Mouse (Mus musculus): ENCODE measurements around the gene Gys1. TPM values are rescaled to one million over a fixed set of nuclear protein-coding genes. Genes with fewer than 3 reads are reported as not detected.

The Gys1 gene
- polyA plus RNA-seq, 1 experiment from 2014 or later = 111 TPM

- no peak overlapping the region for H3K27ac ChIP-seq
- no peak overlapping the region for H3K4me2 ChIP-seq
- H3K36me3 ChIP-seq = peaks cover 23% of the 10 kb centered on the region
- H3K27me3 ChIP-seq = peaks cover 80% of the 10 kb centered on the region
- ATAC-seq (replicated peaks; ENCODE audit: insufficient number of reproducible peaks, insufficient read depth, low FRiP score, low read depth) = no peak
- 6% methylated on average over 13 of the region's 13 CpGs for WGBS
- peaks cover 33% of the 10 kb centered on the region for H3K4me1 ChIP-seq (replicated peaks)
- no peak overlapping the region for H3K9ac ChIP-seq
- H3K4me3 ChIP-seq = no peak overlapping the region
- H3K9me3 ChIP-seq (replicated peaks) = no peaks in the 10 kb centered on the region
These were observed 16.6 kb upstream of the Gys1 start for GRCm38 (mm10) chr7:45417962-45418492.

GRCm38 (mm10) chr7:45419859-45420614 is 14.6 kb upstream of the Gys1 start:
- Histone ChIP-seq H3K4me2 (no peak overlapping the region), H3K4me1 (replicated peaks) (peaks cover 13% of the 10 kb centered on the region), H3K4me3 (no peak overlapping the region), H3K27me3 (peaks cover 62% of the 10 kb centered on the region), H3K9me3 (replicated peaks) (no peaks in the 10 kb centered on the region), H3K27ac (no peak overlapping the region), H3K36me3 (peaks cover 43% of the 10 kb centered on the region), H3K9ac (no peak overlapping the region)
- no peak for ATAC-seq (replicated peaks; ENCODE audit: insufficient number of reproducible peaks, insufficient read depth, low FRiP score, low read depth)
- WGBS = 17% methylated on average over 27 of the region's 27 CpGs

GRCm38 (mm10) chr7:45420615-45420919 is 14.1 kb upstream of the Gys1 start, which contains the start of gene Lhb:
TSS of gene Lhb (plus strand) at chr7:45420820.
- Histone ChIP-seq H3K4me2 (no peak within 1 kb of the TSS), H3K9ac (no peak within 1 kb of the TSS), H3K36me3 (peaks cover 48% of the 10 kb centered on the region), H3K27me3 (peaks cover 56% of the 10 kb centered on the region), H3K4me1 (replicated peaks) (peaks cover 8% of the 10 kb centered on the region), H3K9me3 (replicated peaks) (no peaks in the 10 kb centered on the region), H3K4me3 (no peak within 1 kb of the TSS), H3K27ac (no peak within 1 kb of the TSS)
- no peak for ATAC-seq (replicated peaks; ENCODE audit: insufficient number of reproducible peaks, insufficient read depth, low FRiP score, low read depth)
- 61% methylated on average over 6 of the region's 6 CpGs for WGBS

- H3K36me3 ChIP-seq = peaks cover 51% of the 10 kb centered on the region
- WGBS = 86% methylated on average over 14 of the region's 14 CpGs
- no peaks in the 10 kb centered on the region for H3K9me3 ChIP-seq (replicated peaks)
- peaks cover 5% of the 10 kb centered on the region for H3K4me1 ChIP-seq (replicated peaks)
- H3K27me3 ChIP-seq = peaks cover 50% of the 10 kb centered on the region
- no peak overlapping the region for H3K27ac ChIP-seq
- H3K4me2 ChIP-seq = no peak overlapping the region
- no peak overlapping the region for H3K9ac ChIP-seq
- ATAC-seq (replicated peaks; ENCODE audit: insufficient number of reproducible peaks, insufficient read depth, low FRiP score, low read depth) = no peak
- H3K4me3 ChIP-seq = no peak overlapping the region
These were observed 13.4 kb upstream of the Gys1 start for GRCm38 (mm10) chr7:45421194-45421593.

GRCm38 (mm10) chr7:45426556-45426955 is 8.1 kb upstream of the Gys1 start:
- H3K27me3 ChIP-seq = peaks cover under 1% of the 10 kb centered on the region; the same call in 1 of the 2 replicates
- peaks cover 86% of the 10 kb centered on the region for H3K36me3 ChIP-seq
- H3K27ac ChIP-seq = no peak overlapping the region
- 85% methylated on average over 8 of the region's 8 CpGs for WGBS
- no peak for ATAC-seq (replicated peaks; ENCODE audit: insufficient number of reproducible peaks, insufficient read depth, low FRiP score, low read depth)
- H3K4me3 ChIP-seq = no peak overlapping the region
- no peak overlapping the region for H3K9ac ChIP-seq
- no peaks in the 10 kb centered on the region for H3K4me1 ChIP-seq (replicated peaks)
- no peaks in the 10 kb centered on the region for H3K9me3 ChIP-seq (replicated peaks)
- no peak overlapping the region for H3K4me2 ChIP-seq

GRCm38 (mm10) chr7:45433835-45434202 is 825 bp upstream of the Gys1 start:
- no peaks in the 10 kb centered on the region for H3K9me3 ChIP-seq (replicated peaks)
- H3K27ac ChIP-seq = peak overlapping the region; percentile 91
- 0% methylated on average over 7 of the region's 7 CpGs for WGBS
- H3K4me2 ChIP-seq = peak overlapping the region; percentile 94
- peaks cover 44% of the 10 kb centered on the region for H3K4me1 ChIP-seq (replicated peaks)
- ATAC-seq (replicated peaks; ENCODE audit: insufficient number of reproducible peaks, insufficient read depth, low FRiP score, low read depth) = no peak
- no peaks in the 10 kb centered on the region for H3K27me3 ChIP-seq
- peaks cover 28% of the 10 kb centered on the region for H3K36me3 ChIP-seq
- peak overlapping the region; percentile 80 for H3K4me3 ChIP-seq
- H3K9ac ChIP-seq = peak overlapping the region; percentile 81

GRCm38 (mm10) chr7:45435038-45435437 is 394 bp downstream of the Gys1 start:
- 2% methylated on average over 16 of the region's 16 CpGs for WGBS
- H3K4me2 ChIP-seq = peak overlapping the region; percentile 94
- H3K36me3 ChIP-seq = peaks cover 25% of the 10 kb centered on the region
- no peaks in the 10 kb centered on the region for H3K27me3 ChIP-seq
- peak overlapping the region; percentile 80 for H3K4me3 ChIP-seq
- H3K9ac ChIP-seq = peak overlapping the region; percentile 88
- H3K4me1 ChIP-seq (replicated peaks) = peaks cover 44% of the 10 kb centered on the region
- H3K27ac ChIP-seq = peak overlapping the region; percentile 91
- no peaks in the 10 kb centered on the region for H3K9me3 ChIP-seq (replicated peaks)
- ATAC-seq (replicated peaks; ENCODE audit: insufficient number of reproducible peaks, insufficient read depth, low FRiP score, low read depth) = 0 out of 2 replicates have a peak, but pooled peaks have one; percentile 0

GRCm38 (mm10) chr7:45436444-45436843 is 1.8 kb downstream of the Gys1 start:
- 85% methylated on average over 5 of the region's 5 CpGs for WGBS
- Histone ChIP-seq H3K27ac (no peak overlapping the region), H3K4me1 (replicated peaks) (peaks cover 44% of the 10 kb centered on the region), H3K4me3 (peak overlapping the region; percentile 80; the same call in 1 of the 2 replicates), H3K4me2 (peak overlapping the region; percentile 94), H3K9ac (peak overlapping the region; percentile 88), H3K27me3 (no peaks in the 10 kb centered on the region), H3K36me3 (peaks cover 28% of the 10 kb centered on the region), H3K9me3 (replicated peaks) (no peaks in the 10 kb centered on the region)
- no peak for ATAC-seq (replicated peaks; ENCODE audit: insufficient number of reproducible peaks, insufficient read depth, low FRiP score, low read depth)

- ATAC-seq (replicated peaks; ENCODE audit: insufficient number of reproducible peaks, insufficient read depth, low FRiP score, low read depth) = no peak
- Histone ChIP-seq H3K36me3 (peaks cover 27% of the 10 kb centered on the region), H3K9ac (no peak overlapping the region), H3K9me3 (replicated peaks) (no peaks in the 10 kb centered on the region), H3K4me1 (replicated peaks) (peaks cover 44% of the 10 kb centered on the region), H3K27me3 (no peaks in the 10 kb centered on the region), H3K4me2 (peak overlapping the region; percentile 2; the same call in 1 of the 2 replicates), H3K27ac (no peak overlapping the region), H3K4me3 (no peak overlapping the region)
- WGBS = 40% methylated on average over 6 of the region's 6 CpGs
These were observed 2.4 kb downstream of the Gys1 start for GRCm38 (mm10) chr7:45437046-45437445.

- peaks cover 31% of the 10 kb centered on the region for H3K36me3 ChIP-seq
- no peak for ATAC-seq (replicated peaks; ENCODE audit: insufficient number of reproducible peaks, insufficient read depth, low FRiP score, low read depth)
- no peak within 1 kb of the TSS; the same call in 1 of the 2 replicates for H3K4me3 ChIP-seq
- H3K9me3 ChIP-seq (replicated peaks) = no peaks in the 10 kb centered on the region
- no peaks in the 10 kb centered on the region for H3K27me3 ChIP-seq
- WGBS = 30% methylated on average over 19 of the region's 19 CpGs
- no peak within 1 kb of the TSS for H3K27ac ChIP-seq
- H3K4me1 ChIP-seq (replicated peaks) = peaks cover 42% of the 10 kb centered on the region
- peak within 1 kb of the TSS; percentile 2; the same call in 1 of the 2 replicates for H3K4me2 ChIP-seq
- H3K9ac ChIP-seq = no peak within 1 kb of the TSS
These were observed 3.1 kb downstream of the Gys1 start, which contains the start of gene Ruvbl2 for GRCm38 (mm10) chr7:45437521-45438276. TSS of gene Ruvbl2 (minus strand) at chr7:45438096.
